Mouse (Mus musculus): Measurements from ENCODE around the gene Foxp1.

Foxp1 gene

DNA sequence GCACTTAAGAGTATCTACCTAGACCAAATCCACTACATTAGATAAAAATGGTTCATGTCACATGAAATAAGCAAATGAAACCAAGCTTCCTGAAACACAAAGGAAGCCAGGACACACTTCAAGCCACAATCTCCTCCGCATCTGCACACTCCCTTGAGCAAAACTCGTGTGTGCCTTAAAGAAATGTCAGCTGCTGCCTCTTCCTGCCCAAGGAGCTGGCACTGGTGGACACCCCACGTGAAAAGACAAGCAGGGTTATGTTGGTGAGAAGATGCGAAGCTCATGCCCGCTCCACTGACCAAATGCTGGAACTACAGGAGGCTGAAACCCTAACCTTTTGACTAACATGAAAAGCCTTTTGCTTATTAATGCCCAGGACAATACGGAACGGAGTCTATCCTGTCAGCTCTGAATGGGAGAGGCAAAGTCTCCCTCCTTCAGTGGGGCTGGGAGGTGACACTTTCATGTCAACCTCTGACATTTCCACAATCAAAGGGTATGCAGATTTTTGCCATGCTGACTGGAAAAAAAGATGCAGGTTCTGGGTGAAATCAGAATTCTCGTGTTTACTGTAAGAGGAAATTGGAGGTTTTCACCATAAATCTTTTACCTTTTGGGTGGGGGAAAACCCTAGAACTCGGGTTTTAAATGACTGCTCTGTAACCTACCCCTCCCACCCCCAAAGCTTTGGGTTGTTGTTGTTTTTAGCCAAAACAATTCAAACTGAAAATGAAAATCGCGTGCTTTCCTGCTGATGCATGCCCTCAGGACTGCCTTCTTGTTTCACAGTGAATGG lies 261.4 kb downstream of the Foxp1 start:
- DNase-seq (ENCODE audit: low spot score): no peak

DNA sequence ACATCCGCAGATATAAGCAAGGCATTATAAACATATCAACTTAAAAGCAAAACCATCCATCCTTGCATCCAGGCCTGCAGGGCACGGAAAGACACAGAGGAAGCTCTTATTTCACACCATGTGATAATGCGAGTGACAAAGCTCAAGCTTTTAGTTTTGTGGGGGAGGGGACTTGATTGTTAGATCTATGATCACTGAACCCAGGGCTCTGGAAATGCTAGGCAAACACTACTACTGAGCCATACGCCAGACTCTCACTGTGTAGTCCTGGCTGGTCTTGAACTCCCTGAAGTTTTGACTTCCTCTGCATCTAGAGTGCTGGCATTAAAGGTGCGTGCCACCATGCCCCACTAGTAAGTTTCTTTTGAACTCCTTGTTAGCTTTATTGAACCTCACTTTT lies 264.2 kb downstream of the Foxp1 start:
- no peak for DNase-seq (ENCODE audit: low spot score)

DNA sequence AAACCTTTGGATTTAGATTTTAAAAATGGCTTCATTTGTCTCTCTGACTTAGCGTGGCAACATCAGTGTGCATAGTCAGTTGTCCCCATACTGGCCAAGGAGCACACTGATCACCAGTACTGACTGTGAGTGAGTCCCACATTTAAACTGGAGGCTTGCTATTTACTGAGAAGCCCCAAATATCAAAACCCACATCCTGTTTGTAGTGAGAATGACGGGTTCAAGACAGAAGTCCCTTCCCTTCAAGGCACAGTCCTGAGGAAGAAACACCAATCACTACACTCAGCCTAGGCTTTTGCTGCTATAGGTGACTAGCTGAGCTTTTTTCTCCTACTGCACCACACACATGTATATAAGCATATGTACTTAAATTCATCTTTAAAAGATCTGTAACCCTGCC lies 264.8 kb downstream of the Foxp1 start:
- DNase-seq (ENCODE audit: low spot score): no peak

DNA sequence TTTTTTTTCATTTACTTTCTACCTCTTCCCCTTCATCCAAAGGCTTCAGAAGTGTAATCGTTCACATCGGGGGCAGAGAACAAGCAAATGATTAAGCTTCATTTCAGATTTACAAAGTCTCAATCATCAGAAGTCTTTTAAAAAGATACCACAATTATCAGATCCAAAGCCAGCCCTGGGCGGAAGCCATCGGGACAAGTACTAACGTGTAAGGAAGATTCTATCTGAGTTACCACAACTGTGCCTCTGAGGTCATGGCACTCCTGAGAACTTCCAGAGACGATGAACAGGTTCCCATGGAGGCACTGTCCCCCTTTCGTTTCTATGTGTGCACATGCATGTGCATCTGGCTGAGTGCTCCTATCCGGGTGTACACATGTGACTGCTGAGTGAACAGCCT lies 269.2 kb downstream of the Foxp1 start:
- no peak for DNase-seq (ENCODE audit: low spot score)

DNA sequence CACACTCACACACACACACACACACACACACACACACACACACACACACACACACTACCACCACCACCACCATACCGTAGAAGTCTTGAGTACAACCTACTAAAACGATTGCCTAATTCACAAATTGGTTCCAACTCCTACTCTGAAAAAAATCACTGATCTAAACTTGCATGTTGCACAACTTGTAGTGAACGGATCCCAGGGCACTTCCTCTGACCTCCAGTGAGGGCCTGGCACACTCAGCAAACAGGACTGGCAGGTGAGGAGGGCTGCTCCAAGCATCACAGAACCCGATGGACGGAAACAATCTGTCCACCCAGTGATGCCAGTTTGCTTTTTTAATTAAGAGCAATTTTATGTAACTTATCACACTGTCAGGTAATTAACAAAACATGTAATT lies 269.7 kb downstream of the Foxp1 start:
- no peak for DNase-seq (ENCODE audit: low spot score)

DNA sequence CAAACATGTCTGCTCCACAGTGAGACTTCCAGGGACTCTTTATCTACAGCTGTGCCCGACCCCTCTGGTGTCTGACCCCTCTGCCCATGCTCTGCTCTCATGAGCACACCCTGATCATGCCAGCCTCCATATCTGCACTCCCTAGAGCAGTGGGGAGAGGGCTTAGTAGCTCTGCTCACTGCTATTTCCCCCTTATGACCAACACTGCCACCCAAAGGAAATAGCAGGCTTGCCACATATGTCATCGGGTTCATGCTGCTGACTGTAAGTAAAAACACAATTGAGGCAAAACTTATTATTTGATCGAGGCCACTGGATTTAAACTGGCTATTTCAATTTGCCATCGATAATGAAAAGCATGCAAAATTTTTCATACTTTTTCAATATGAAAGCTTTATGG lies 270.6 kb downstream of the Foxp1 start:
- DNase-seq (ENCODE audit: low spot score): no peak

DNA sequence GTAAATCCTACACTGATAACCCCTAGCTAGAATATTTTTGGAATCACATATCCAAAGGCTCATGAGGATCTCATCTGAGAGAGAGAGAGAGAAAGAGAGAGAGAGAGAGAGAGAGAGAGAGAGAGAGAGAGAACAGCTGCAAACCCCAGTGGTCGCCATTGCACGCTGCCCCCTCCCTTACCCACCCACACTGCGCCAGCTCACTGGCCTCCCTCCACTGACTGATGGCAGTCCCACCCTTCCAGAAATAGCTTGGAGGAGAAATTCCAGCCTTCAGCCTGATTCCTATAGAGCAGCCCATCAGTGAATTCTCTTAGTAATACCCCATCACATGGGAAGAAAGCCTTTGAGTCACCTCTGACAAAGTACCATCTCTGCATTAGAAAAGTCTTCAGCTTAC lies 271.3 kb downstream of the Foxp1 start:
- no peak for DNase-seq (ENCODE audit: low spot score)

DNA sequence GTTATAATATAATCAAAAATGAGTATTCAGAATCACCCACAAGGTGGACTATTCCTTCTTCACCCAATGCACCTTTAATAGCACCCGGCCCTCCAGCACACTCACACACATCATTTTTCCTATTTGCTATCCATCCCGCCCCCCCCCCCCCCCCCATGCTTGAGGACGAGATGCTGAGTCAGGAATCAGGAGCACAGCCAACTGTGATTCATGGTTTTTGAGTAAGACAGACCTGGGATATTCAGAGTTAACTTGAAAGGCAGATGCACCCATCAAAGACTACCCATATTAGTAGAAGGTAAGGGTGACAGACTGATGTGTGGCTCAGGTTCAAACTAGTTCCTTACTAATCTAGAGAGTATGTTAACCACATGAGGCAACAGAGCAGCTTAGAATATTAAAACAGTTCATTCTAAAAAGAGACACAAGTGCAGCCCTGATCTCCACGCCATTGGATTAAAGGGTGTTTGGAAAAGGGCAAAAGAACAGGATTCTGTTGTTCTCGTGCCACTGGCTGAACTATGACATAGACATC lies 273.0 kb downstream of the Foxp1 start:
- no peak for DNase-seq (ENCODE audit: low spot score)

DNA sequence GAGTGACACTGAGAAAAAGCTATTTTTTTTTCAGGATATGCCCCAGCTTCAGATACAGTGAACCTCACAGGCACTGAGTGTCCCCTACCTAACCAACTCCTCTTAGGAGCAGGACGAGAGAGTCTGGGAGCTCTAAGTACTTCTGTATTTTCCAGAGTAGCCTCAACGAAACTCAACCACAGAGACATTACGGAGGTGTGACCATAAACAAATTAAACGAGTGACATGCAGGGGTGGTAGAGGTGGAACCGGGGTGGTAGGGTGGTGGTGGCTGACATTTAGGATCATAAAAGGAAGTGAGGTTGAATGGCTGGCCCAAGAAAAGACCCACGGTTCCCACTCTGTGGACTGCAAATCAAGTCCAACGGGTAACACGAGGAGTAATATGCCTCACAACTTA lies 274.1 kb downstream of the Foxp1 start:
- DNase-seq (ENCODE audit: low spot score): no peak

DNA sequence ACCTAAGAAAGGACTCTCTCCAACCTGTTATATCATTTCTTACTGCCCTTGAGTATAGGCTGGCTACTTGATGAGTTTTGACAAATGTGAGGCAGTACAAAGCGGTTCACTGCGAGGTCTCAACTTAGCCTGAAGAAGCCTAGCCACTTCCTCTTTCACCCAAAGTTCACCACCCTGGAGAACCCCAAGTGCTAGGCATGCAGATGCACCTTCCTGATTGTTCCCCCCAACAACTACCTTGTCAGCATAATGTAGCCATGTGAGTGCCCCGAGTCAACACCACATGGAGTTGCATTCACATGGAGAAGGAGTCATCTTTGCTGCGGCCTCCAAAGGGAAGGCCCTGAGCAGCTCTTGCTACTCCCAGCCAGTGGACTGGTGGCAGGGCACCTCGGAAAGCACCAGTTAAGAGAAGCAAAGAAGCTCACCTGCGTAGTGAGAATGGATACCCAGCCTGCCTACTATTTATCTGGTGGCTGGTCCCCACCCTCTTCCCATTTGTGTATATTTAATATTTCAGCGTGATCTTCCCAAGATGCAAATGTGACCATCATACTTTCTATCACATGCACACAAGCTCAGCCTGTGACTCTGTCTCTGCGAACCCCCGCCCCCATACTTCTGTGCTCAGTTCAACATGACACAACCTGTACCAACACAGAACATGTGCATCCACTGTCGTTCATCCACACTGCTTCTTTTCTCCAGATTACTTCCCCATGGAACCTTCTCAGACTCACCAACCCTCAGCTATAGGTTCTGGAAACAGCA lies 280.7 kb downstream of the Foxp1 start:
- DNase-seq (ENCODE audit: low spot score): no peak

DNA sequence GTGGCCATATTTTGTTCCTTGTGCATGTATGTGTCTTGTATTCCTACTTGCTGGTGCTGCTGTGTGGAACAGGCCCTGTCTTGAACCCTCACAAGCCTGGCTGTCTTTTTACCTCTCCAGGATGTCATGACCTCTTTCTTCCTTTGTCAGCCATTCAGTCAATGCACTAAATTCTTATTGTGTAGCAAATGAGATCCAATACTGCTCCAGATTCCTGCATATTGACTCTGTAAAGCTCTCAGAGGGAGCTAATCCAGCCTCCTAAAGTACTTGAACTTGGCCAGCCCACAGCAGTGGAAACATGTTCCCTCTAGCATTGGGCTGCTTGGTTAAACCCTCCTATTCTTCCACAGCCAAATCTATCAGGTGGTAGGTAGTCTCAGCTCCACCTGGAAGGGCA lies 281.8 kb downstream of the Foxp1 start:
- DNase-seq (ENCODE audit: low spot score): no peak

DNA sequence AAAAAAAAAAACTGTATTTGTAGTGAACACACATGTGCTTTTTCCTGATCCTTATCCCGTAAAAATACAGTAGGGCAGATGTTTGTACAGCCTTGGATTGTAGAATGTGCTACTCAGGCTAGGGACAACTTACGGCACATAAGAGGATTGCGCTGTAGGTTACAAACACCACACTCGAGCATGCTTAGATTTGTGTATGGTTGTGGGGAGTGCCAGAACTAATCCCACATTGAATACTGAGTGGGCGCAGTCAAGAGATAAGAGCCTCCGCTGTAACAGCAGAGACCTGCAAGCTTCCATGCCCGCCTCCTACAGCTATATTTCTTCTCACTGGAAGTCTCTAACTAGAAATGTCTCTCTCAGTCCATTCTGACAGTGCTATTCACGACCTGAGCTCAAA lies 286.9 kb downstream of the Foxp1 start:
- no peak for DNase-seq (ENCODE audit: low spot score)

DNA sequence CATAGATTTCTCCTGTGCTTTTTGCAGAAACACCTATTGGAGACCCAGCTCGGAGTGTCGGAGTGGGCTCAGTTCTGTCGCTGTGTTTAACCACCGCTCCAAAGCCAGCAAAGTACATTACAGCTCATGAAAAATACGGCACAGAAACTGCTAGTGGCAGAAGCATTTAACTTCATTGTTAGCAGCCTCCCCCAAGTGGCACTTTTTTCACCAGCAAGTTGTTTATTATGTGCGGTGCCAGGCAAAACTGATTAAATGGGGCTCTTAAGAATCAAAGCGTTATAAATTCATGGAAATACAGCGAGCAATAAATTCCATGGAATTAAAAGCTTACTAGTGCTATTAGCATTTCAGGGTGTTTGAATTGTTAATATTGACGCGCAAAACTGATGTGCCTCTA lies 289.1 kb downstream of the Foxp1 start:
- DNase-seq (ENCODE audit: low spot score): no peak

DNA sequence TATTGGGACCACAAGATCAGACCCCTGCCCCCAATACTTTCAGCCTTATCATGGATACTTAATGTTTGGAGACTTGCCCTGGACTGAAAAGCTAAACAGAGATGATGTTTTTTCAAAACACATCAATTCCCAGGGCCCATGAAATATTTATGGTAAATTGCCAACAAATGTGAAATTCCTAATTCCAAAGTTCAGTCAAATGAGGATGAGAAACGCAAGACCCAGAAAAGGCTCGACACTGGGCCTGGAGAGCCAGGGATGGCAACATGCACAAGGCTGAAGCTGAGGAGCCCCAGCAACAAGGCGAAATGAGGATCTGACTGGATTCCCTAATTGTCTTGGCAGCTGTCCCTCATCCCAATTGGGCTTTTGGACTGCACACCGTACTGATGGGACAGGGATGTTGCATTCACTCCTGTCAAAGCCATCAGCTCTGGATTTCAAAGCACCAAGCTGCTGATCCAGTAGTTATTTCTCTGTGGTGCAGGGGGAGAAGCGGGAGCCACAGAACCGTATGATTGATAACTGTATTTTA lies 294.1 kb downstream of the Foxp1 start:
- DNase-seq (ENCODE audit: low spot score): no peak

DNA sequence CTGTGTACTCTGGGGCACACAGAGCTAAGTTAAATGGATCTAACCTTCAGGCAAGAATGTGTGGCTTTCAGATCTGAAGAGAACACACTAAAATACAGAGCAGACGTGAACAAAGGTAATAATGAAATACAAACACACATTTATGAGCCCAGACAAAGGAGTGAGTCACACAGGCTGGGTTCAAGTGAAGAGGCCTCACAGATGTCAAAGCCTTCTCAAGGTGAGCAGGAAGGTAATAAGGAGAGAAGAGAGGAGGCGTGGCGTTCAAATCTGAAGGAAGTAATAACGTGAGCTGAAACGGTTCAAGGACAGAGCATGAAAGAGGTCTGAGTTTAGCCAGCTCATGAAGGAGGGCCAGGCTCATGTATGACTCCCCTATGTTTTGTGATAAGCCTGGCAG lies 301.4 kb downstream of the Foxp1 start:
- DNase-seq (ENCODE audit: low spot score): no peak

DNA sequence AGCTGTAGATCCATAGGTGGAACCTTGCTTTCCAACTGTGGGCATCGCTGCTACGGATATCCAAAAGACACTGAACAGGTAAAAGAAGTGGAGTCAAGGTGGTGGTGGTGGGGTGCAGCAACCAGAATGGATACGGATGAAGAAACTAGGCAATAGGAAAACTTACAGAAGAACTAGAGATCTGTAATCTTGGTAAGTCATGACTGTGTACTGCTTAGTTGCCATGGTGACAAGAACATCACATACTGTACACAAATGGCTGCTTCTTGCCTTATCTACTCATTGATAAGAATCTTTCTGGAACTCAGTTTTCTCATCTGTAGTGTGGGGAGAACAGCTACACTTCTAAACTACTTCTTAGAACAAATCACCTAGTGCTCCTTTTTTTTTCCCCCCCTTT lies 302.0 kb downstream of the Foxp1 start:
- no peak for DNase-seq (ENCODE audit: low spot score)

DNA sequence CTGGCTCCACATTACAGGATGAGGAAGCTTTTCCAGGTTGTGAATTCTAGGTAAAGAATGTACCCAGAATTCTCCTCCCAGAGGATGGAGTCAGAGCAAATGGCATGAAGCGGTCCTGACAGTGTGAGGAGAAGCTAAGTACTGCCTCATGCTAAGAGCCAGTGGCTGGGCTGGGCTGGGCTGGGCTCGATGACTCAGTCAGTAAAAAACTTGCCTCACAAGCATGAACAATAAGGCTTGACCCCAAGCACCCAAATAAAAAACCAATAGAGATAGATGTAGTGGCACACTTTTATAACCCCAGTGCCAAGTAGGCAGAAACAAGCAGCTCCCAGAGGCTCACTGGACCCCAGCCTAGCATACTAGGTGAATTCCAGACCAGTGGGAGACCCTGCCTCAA lies 304.7 kb downstream of the Foxp1 start:
- DNase-seq (ENCODE audit: low spot score): no peak

DNA sequence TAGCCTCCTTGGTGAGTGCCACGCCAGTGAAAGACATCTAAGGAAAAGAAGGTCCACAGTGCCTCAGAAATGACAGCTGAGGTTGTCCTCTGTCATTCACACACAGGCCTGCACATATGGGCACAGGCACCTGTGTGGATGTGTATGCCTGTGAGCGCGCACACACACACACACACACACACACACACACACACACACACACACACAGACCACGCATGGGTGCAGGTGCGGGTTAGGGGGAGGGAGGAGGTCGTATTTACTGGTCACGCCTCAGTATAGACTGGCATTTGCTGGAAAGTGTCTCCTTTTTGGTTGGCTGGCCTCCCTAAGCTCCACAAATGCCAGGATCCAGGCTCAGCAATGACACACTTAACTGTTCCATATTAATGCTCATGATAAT lies 305.4 kb downstream of the Foxp1 start:
- DNase-seq (ENCODE audit: low spot score): no peak

DNA sequence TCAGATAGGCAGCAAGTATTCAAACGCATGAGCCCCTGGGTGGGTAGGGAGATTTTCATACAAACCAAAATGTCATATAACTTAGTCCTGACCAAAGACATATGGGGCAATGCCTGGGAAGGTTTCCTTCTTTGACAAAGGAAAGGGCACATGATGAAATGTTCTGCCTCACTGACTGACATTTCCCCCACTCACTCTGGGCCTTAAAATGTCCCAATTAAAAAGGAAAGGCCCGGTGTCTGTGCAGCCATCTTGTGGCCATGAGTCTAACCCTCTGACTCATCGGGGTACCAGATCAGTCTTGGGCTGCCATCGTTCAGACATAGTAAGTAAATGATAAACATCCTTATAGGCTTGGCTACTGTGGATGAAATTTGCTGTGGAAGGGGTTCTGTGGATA lies 310.1 kb downstream of the Foxp1 start:
- no peak for DNase-seq (ENCODE audit: low spot score)

DNA sequence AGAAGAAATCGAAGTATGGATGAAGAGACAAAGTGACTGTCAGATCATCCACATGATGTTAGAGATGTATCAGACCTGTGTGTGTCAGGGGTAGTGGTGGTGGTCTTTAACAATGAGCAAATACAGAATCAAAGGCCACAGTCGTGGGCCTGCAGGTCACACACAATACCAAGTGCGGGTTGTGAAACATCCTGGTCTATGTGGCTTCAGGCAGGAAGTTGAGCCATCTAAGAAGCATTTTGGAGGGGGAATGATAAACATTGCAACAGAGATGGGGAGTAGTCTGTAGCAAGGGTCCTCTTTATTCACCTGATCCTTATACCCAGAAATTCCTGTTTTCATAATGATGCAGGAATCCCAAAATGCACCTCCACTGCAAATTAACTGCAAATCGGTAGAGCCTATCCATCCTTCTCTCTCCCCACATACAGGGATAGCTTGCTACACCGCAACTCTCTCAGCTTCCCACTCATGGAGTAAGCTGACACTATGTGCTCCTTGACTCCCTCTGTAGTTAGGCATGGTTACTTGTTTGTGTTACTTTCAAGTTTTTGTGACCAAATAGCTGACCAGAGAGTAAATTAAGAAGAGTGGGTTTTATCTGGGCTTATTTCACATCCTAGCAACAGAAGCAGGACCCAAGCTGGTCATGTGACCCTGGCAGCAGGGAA lies 310.7 kb downstream of the Foxp1 start:
- no peak for DNase-seq (ENCODE audit: low spot score)

DNA sequence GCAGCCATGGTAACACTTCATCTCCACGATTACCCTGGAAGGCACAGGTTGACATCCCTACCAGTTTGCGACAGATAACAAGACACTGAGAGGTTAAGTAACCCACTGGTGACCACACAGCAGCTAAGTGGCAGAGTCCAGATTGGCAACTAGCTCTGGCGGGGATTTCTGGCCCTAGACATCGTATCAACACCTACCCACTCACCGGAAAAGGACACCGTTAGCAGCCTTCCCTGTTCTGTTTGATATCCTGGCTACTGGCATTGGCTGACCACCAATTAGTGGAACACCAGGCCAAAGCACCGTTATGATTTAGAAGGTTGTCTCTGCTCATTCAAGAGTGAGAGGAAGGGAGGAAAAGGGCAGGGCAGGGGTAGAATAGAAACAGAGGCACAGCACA lies 312.4 kb downstream of the Foxp1 start:
- DNase-seq (ENCODE audit: low spot score): no peak

DNA sequence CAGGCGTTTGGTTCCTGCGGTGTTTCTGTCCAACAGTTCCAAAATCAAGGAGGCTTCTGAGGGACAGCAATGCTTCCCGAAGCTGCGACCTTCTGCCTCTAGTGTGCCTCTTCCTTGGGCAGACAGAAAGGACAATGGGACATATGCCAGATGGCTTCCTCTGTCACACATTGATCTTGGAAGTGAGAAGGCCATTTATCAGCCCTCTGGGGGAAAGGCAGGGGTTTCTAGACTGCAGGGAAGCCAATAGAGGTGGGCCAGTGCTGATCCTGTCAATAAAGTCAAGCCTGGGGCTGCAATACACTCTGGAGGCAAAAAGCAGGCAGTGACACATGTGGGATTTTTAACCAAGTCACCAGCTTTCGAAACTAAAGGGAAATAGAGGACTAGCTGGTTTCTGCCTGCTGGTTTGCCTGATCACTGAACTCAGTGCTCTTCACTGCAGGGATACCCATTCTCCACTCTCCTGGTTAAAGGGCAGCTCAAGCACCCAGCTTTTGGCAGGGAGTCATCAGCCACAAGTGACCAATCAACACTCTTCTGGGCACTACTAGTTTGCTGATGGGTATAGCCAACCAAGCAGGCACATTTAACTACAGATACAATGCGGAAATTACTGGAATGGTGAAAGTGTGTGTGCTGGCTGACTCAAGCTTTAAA lies 315.2 kb downstream of the Foxp1 start:
- DNase-seq (ENCODE audit: low spot score): no peak

Measured in testis, postnatal 10 days (tissue).